Mouse (Mus musculus) CH12.LX (cell line): ENCODE results near the gene Selenoi.

Experiments
- BHLHE40 ChIP-seq: IDR thresholded peaks from 2 replicates; pipeline ENCODE4 v1.6.1; 2011; ENCODE audit warnings: mild to moderate bottlenecking, low read depth, low read length, improper control_type of control experiment
- CHD1 ChIP-seq: IDR thresholded peaks from 2 replicates; pipeline ENCODE4 v1.6.1; 2012; ENCODE audit warnings: low read depth, low read length, improper control_type of control experiment, inconsistent platforms
- CHD2 ChIP-seq: IDR thresholded peaks from 2 replicates; pipeline ENCODE4 v1.6.1; 2011; ENCODE audit warnings: low read length, improper control_type of control experiment
- CTCF ChIP-seq, 2 experiments: IDR thresholded peaks in 1 of 2; conservative IDR thresholded peaks in 1 of 2; 2 replicates each; pipeline ENCODE4 v1.5.1; 2011 to 2012; ENCODE audit warnings: low read depth in 2 of 2, low read length in 2 of 2, improper control_type of control experiment in 1 of 2, inconsistent platforms in 1 of 2, mild to moderate bottlenecking in 1 of 2, moderate library complexity in 1 of 2
- EP300 ChIP-seq: IDR thresholded peaks from 2 replicates; pipeline ENCODE4 v1.6.1; 2011; ENCODE audit warnings: low read length, improper control_type of control experiment
- MAFK ChIP-seq: IDR thresholded peaks from 2 replicates; pipeline ENCODE4 v1.6.1; 2011; ENCODE audit warnings: low read length, improper control_type of control experiment; ENCODE audit not compliant: insufficient replicate concordance
- MAX ChIP-seq: IDR thresholded peaks from 2 replicates; pipeline ENCODE4 v1.6.1; 2011; ENCODE audit warnings: low read length, improper control_type of control experiment
- POLR2A ChIP-seq: IDR thresholded peaks from 2 replicates; pipeline ENCODE4 v1.6.1; 2011; ENCODE audit warnings: low read depth, mild to moderate bottlenecking, improper control_type of control experiment, low read length
- SMC3 ChIP-seq: IDR thresholded peaks from 2 replicates; pipeline ENCODE4 v1.6.1; 2011; ENCODE audit warnings: low read depth, low read length, improper control_type of control experiment
- ZKSCAN1 ChIP-seq: IDR thresholded peaks from 2 replicates; pipeline ENCODE4 v1.6.1; 2012; ENCODE audit warnings: low read depth, inconsistent platforms, low read length, improper control_type of control experiment, borderline replicate concordance
- ZMIZ1 ChIP-seq: IDR thresholded peaks from 2 replicates; pipeline ENCODE4 v1.6.1; 2012; ENCODE audit warnings: low read depth, mild to moderate bottlenecking, inconsistent platforms, low read length, improper control_type of control experiment

DNA sequence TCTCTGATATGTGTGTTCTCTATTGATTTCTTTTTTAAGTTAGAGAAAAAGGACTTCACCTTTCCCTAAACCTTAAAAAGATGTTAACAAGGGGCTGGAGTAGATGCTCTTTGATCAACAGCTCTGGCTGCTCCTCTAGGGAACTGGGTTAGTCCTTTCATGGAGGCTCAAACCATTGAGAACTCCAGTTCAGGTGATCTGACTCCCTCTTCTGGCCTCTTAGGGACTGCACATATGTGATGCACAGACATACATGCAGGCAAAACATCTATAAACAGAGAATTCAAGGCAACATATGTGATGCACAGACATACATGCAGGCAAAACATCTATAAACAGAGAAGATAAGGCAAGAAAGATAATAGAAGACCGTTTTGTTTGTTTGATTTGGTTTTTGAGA is 39.9 kb upstream of the Selenoi start:
- TF ChIP-seq CHD1 (no peak), ZMIZ1 (no peak), CHD2 (no peak), POLR2A (no peak), ZKSCAN1 (no peak), BHLHE40 (no peak), CTCF (conservative IDR thresholded peaks at IDR 0.05 in 1 of 2, IDR thresholded peaks at IDR 0.05 in 1 of 2; ENCODE audit: low read depth in 2 of 2, low read length in 2 of 2) (peak in 1 of 2 experiments; percentile 44; a peak in 2 of 4 replicates), MAX (no peak), MAFK (no peak), EP300 (no peak), SMC3 (no peak; the same call in 1 of the 2 replicates)
